Mouse (Mus musculus): ENCODE results near the gene Def6.

DNA sequence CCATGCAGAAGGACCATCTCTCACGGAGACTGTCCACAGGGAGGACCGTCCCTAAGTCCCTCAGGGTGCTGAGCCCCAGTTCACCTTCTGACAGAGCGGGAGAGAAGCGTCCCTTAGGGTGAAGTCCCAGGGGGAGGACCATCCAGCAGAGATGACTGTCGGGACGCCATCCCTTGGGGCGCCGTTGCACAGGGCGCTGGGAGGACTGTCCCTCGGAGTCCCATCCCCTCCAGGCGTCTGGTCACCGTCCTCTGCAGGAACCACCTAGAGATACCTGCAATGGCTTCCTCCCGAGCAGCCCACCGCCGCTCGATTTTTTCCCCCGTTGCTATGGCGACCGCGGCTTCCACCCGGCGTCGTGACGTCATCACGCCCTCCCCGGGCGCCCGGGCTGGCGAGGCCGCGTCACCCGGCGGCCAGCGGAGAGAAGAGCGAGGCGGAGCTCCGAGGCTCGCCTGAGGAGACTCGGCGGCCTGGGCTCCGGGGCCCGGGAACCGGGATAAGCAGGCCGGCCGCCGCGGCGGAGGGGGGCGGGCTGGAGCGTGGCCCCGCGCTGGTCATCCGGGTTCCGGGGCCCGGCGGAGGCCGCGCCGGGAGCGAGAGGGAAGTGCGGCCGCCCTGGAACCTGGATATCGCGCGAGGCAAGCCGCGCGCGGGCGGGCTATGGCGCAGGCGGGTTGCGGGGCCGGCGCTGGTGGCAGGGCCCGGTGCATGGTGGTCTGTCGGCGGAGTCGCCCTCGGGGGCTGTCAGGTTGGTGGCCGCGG, 30.6 kb upstream of the Def6 start, which contains the start of gene Zfp523:
- TF ChIP-seq CTCF (conservative IDR thresholded peaks at IDR 0.05; ENCODE audit: low read length), result no peak
- TF ChIP-seq POU5F1 (IDR thresholded peaks at IDR 0.05; ENCODE audit: borderline replicate concordance, low read length), result no peak
